Mouse (Mus musculus) lung, postnatal 14 days (tissue): ENCODE measurements around the gene Vezf1.

Experiments
- DNase-seq: peaks from one replicate; pipeline ENCODE4 v3.0.0; 2021

Gene Vezf1

DNA sequence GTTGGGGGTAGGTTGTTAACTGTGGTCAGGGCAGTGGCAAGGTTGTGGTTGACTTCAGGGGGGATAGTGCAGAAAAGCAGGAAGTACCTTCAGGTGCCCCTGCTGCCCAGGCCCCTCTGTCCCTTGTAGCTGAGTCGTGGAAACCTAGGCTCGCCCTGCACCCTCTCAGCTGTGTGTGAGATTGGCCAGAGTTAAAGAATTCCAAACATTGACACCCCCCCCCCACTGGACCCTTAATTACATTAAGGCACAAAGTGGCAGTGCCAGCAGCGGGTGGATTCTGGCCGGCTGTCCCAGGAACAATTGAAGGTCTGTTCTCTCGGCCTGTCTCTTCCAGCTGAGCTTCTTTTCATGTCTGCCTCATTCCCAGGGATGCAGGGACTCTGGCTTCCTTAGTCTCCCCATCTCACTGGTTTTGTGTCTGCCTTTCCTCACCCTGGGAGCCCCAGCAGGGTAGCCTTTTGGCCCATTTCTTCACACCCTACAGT, 58.3 kb downstream of the Vezf1 start:
- no peak for DNase-seq

DNA sequence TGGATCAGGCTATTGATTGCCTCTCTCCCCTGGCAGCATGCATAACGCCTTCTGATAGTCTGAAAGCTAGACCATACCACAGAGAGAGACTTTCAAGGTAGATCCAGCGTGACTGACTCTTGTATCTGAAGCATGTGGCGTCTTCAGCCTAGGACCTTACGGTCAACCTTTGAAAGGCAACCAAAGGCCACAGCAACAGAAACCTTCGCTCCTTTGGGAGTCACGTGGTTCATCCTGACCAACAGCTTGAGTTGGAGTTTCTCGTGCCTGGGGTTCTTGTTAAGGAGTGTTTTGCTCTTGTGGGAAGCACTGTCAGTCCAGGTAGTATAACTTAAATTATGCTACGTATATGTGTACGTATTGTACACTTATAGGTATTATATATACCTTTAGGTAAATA, 60.4 kb downstream of the Vezf1 start:
- DNase-seq, result no peak

DNA sequence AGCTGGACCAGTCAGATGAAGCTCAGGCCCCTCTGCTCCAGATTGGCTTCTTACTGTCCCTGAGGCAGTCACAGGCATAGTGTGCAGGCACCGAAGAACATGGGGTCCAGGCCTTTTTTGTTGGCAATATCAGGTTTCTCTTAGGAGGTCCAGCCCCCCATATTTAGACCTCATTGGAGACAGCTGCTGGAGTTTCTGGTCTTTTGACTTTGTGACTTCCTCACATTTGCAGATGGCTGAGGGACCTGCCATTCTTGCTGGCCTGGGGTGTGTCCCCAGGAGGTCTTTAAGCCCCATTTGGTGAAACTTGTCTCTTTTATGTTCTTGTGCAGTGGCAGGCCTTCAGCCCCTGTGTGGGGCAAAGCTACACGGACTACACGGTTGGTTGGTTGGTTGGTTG, 61.2 kb downstream of the Vezf1 start:
- DNase-seq, result no peak

DNA sequence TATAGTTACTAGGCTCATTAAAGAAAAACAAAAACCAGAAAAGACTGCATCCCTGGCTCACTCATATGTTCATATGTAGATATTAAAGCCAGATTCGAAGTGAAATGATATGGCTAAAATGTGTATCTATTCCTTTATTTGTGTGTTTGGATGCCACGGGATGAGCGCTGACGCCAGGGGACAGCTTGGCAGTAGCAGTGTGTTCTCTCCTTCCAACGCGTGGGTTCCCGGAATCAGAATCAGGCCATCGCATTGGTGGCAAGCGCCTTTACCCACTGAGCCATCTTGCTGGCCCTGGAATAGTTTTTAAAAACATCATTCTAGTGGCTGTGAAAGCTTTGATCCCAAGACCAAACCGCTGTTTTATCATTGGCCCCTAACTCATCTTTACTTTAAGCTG, 61.9 kb downstream of the Vezf1 start:
- no peak for DNase-seq

DNA sequence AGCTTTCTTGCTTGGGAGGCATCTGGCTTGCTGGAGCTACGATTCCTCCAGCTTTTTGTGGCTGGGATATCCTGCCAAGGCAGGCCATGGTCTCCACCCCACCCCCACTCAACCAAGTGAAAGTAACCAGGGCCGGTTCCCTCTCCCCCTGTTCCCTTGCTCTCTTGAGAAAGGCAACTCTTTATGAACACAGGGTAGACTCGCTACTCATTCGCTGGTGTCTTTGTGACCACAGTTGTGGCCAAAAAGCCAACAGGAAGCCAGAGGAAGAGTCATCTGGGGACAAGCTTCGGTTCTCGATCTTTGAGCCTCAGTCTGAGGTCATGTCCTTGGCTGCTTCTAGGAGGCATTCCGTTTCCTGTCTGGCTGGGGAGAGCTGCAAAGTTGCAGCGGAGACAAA, 63.8 kb downstream of the Vezf1 start:
- peak; percentile 72 for DNase-seq
